Mouse (Mus musculus) embryonic fibroblast, embryonic 13.5 days (primary cell): ENCODE measurements around the gene Tle4.

ENCODE experiments used
- CTCF ChIP-seq: IDR thresholded peaks from 2 replicates; pipeline ENCODE4 v1.5.1; 2011; ENCODE audit warnings: mild to moderate bottlenecking, control low read depth, low read length, moderate library complexity, borderline replicate concordance; ENCODE audit not compliant: insufficient read depth
- POLR2A ChIP-seq: IDR thresholded peaks from 2 replicates; pipeline ENCODE4 v1.6.1; 2011; ENCODE audit warnings: low read depth, mild to moderate bottlenecking, control low read depth, low read length, moderate library complexity

DNA sequence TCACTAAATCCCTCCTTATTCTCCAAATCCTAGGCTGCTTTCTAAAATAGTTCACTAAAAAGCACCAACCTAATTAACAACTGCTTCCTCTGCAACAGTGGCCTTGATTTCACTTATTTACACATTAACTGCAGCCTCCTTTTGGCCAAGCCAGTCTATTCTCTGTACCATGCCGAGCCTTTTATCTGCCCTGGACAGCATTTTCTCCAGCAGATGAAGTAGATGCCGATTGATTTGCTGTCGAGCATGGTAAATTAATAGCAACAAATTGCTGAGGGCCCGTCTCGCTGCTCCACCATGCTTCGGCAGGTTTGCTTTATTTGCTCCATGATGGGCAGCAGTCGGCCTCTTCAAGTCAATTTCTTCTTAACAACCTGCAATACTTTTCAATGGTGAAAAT is 7.7 kb downstream of the Tle4 start:
- TF ChIP-seq CTCF (no peak), POLR2A (no peak)
